Mouse (Mus musculus) gastrocnemius, postnatal 14 days (tissue): ENCODE data around the gene Slco3a1. TPM values are rescaled to one million over a fixed set of nuclear protein-coding genes. Genes with fewer than 3 reads are reported as not detected.
A peak's percentile ranks its signal among the peaks of the same experiment; 100 is the strongest.

Experiments used
- DNase-seq: peaks from one replicate; pipeline ENCODE4 v3.0.0; 2021; ENCODE audit warnings: mixed read lengths
- intact Hi-C: fragments of 180-260 bp; cut with DNase I; formaldehyde crosslinking; loops from one replicate; pipeline ENCODE4 v1.15.1; 2025; ENCODE audit warnings: low total_unique reads
- total RNA-seq, 2 experiments: library from RNA; stranded (reverse); gene quantifications; 2 replicates each; pipeline ENCODE4 v1.2.3; 2021

The Slco3a1 gene
- total RNA-seq, 2 experiments from 2014 or later: 19.7 to 20.8 TPM

DNA sequence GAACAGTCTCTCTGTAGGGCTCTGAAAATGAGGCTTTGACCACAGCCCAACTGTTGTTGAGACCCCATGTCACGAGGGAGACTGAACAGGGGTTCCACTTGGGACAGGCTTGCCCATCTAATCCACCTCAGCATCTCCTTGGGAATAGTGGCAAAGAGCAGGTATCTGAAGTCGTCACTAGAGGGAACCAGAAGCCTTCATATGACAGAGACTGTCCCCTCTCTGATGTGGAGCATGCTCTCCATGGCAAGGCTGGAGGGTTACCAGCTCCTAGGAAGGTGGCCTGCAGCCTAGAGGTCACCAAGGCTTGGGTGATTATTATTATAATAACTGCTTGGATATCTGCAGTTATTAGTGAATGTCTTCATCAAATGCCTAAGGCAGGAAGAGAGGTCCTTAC, 183.4 kb downstream of the Slco3a1 start:
- DNase-seq: peak; percentile 24
- intact Hi-C loops: loop anchor here (5.0 kb wide), 1 partner anchor 181 kb away; the partner anchor contains the start of gene Slco3a1

DNA sequence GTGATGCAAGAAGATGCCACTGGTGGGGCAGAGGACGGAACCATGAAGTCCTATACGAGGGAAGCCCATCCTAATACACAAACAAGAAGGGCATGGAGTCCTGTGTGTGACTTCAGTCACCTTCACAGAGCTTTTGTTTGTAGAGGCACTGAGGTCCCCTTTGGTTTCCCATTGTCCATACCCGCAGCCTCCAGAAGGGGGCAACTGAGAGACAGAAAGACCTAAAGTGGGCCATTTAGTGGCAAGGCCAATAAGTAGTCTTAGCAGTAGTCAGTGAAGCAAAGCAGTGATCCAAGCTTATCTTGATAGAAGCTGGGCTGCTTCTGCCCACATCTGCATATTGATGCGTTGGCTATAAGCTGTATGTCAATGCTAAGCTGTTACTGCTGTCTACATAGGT, 184.9 kb downstream of the Slco3a1 start:
- intact Hi-C loops: loop anchor here (5.0 kb wide), 2 partner anchors 183 to 743 kb away; partner anchors contain the start of gene Slco3a1
- peak; percentile 39 for DNase-seq

DNA sequence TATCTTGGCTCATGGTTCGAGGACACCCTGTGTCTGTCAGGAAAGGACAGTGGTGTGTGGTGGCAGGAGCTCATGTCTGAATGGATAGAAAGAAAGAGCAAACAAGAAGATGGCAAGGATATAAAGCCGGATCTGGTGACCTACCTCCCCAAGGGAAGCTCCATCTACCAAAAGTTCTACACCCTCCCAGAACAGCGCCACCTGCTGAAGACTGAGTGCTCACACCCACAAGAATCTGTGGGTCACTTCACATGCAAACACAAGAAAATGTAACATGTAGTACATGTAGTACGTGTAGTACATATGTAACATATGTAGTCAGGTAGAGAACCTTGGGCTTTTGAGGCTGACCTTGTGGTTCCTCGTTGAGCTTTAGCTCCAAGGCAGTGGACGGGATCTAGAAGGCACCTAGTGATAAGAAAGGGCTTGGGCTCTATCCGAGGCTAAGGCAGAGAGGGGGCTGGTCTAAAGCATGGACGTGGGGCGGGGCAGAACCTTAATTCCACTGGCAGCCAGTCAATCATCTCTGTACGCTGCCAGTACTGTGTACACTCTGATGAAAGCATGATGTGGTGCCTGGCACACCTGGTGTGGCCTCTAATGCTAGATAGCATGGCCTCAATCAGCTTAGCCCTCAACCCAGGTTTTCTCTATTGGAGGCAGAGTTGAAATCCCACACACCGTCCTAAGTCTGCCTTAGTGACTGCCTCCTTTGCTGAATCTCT, 186.2 kb downstream of the Slco3a1 start:
- DNase-seq: no peak
- intact Hi-C loops: loop anchor here (5.0 kb wide), 1 partner anchor 744 kb away; no protein-coding TSS in a partner anchor

DNA sequence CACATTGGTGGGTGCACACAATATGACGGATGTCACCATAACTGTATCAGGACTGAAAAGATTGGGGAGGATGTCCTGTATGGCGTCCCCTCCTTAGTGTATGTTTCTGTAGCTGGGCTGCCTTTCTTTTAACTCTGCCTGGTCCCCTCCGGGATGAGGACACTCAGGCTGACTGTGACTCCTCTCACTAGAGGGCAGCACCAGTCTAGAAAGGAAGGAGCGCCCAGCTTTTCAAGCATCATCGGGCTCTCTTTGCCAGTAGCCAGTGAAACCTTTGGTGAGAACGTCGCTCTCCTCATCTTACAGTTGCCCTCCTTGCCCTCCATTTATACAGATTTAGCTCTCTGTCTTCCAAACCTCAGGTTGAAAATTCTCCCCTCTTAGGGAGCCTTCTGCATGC, 187.2 kb downstream of the Slco3a1 start:
- intact Hi-C loops: loop anchor here (5.0 kb wide), 1 partner anchor 745 kb away; no protein-coding TSS in a partner anchor
- peak; percentile 39 for DNase-seq

DNA sequence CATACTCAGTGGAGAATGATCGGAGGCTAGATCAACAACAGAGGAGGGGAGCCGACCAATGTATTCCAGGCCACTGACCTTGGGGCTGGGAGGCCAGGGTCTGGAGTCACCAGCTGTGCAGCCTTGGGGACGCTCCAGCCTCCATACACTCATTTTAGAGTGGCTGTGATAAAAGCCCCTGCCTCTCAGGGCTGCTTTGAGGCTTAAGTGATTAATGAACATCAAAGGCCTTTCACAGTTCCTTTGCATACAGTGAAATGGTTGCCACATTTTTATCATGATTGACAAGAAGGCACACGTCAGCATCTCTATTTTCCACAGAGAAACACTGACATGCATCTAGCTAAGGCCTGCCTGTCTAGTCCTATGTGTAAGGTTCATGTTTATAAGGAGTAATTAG, 189.0 kb downstream of the Slco3a1 start:
- no peak for DNase-seq

DNA sequence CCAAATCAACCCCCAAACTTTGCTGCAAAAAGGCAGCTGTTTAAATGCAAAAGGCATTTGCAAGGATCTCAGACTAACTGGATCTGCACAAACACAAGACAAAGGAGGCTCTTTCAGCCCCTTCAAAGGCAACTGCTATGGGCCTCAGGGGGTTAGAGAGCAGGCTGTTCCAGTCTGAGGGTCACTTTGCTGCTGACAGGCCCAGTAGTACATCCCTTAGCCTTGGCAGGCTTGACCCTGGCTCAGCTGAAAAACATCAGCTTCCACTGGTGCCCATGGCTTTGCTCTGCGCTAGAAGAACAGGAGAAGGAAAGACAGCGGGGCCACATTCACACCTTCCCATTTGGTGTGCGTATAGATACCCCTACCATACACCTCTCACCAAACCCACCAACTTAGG, 189.6 kb downstream of the Slco3a1 start:
- no peak for DNase-seq
- intact Hi-C loops: loop anchor here (5.0 kb wide), 1 partner anchor 747 kb away; no protein-coding TSS in a partner anchor

More for the DNA sequence above, 189.0 kb downstream of the Slco3a1 start:
- intact Hi-C loops: loop anchor here (5.0 kb wide), 1 partner anchor 747 kb away; no protein-coding TSS in a partner anchor

DNA sequence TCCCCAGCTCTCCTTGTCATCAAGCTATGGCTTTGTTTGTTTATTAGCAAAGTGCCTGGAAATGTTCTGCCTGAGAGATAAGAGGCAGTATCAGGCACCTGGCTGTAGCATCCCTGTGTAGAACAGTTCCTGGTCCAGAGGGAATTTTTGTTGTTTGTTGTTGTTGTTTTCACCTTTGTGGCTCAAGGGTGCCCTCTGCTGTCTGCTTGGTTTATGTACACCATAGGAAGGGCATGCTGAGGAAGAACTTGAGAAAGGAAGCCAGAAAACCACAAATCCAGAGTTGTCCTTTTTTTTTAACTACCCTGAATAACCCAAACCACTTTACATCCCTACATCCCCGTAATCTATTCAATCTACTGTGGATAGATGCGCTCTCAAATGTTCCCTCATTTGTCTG, 191.1 kb downstream of the Slco3a1 start:
- intact Hi-C loops: no loop called here

DNA sequence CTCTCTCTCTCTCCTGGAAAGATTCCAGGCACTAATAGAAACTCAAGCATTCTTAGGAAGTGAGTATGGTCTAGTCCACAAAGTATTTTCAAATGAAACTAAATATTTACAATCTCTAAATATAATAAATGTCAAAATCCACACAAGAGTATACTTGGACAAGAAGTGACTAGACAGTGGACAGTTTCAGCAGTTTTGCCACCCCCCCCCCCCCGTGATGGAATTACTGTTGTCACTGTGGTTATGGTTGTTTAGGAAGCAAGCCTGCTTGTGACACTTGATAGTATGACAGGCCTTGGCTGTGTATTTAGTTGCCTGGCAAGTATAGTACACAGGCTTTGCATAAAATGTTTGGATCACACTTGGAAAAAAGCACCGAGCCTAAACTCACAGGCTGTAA, 192.9 kb downstream of the Slco3a1 start:
- intact Hi-C loops: no loop called here
- DNase-seq: no peak

More for the DNA sequence above, 191.1 kb downstream of the Slco3a1 start:
- DNase-seq: no peak

DNA sequence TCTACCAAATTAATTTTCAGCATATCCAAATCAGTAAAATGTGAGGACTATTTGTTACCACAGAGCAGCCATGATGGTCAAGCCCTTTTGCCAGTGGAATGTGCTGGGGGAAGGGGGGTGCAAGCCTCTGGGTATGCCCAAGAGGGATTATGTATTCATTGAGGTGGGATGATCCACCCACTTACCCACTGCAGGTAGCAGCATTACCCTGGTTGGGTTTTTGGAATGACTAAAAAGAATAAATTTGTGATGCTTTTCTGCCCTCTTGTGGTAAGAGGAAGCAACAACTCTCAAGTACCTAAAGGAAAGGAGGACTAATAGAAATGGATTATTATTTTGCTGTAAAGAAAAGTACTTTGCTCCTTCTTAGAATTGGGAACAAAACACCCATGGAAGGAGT, 197.6 kb downstream of the Slco3a1 start:
- intact Hi-C loops: loop anchor here (10.0 kb wide), 1 partner anchor 542 kb away; no protein-coding TSS in a partner anchor

DNA sequence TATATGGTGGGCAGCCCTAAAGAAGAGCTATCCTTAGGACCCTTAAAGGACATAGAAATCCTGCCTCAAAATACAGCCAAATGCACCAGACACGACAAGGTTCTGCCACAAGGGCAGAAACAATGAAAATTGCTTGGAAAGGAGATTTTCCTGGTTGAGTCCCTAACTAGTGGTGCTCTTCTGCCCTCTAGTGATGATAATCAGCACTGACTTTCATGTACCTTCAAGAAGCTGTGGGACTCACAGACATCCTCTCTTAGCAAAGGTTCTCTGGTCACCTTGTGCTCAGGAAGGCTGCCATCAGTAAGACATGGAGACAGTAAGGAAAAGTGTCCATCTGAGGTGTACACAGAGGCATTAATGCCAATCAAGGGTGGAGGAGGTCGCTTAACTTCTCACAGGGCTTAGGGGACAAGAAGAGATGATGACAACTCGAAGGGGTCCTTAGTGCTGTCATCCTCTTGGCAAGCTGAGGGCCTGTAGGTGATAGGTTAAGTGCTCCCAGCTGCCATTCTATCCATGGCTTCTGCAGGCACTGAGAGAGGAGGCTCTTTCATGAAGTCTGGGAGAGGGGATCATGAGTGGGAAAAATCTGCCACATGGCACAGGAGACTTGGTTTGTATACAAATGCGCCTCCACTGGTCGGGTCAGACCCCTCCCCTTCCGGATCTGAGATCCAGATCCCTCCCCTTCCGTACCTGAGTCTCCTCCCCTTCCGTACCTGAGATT, 199.9 kb downstream of the Slco3a1 start:
- intact Hi-C loops: loop anchor here (5.0 to 10.0 kb wide), 3 partner anchors 327 to 697 kb away; no protein-coding TSS in a partner anchor

More for the DNA sequence above, 197.6 kb downstream of the Slco3a1 start:
- no peak for DNase-seq

DNA sequence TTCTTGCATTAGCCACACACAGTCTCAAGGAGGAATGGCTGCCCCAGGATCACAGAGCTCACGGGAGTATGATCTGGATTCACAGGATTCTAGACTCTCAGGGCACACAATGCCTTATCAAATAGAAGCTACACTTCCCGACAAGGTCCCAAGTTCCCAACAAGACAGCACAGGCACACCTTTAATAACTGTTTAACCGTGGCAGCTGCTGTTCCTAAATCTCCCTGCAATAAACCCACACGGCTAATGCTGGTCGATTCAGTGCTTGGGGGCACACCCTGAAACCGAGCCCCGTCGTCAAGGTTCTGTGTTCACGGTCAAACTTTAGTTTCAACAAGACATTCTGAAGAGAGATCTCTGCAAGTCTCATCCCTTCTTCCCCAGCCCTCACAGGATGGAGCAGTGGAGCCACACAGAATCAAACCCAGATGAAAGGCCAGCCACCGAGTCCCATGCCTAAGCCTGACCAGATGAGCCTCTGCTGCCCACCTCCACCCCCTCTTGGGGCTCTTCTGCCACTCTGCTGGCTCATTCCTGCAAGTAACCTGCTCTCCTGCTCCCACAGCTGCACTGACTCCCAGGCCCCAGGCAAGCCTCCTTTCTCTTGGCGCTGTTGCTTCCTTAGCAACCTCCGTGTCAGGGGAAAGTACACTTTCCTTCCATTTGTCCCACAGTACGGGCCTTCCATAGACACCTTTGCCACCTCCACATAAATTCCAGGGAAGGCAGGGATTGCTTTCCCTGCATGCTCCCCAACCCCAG, 200.7 kb downstream of the Slco3a1 start:
- intact Hi-C loops: loop anchor here (5.0 to 10.0 kb wide), 3 partner anchors 327 to 697 kb away; no protein-coding TSS in a partner anchor
- DNase-seq: no peak

More for the DNA sequence above, 199.9 kb downstream of the Slco3a1 start:
- DNase-seq: no peak

DNA sequence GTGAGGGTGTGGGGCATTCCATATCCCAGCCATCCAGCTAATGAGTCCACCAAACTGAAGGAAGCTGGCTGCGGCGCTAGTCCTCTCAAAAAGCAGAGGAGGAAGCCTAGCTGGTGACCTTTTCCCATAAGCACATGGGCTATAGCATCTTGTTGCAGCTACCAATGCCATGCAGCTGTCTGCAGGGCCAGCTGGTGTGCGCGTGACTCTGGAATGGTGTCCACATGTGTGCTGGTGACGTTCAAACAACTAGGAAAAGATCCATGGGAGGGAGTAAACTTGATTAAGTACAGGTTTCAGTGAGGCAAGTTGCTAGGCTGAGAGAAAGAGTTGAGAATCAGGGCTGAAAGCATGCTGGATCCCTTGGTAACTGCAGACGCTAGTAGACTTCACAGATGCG, 201.3 kb downstream of the Slco3a1 start:
- intact Hi-C loops: loop anchor here (5.0 to 10.0 kb wide), 3 partner anchors 326 to 696 kb away; no protein-coding TSS in a partner anchor
- DNase-seq: no peak

DNA sequence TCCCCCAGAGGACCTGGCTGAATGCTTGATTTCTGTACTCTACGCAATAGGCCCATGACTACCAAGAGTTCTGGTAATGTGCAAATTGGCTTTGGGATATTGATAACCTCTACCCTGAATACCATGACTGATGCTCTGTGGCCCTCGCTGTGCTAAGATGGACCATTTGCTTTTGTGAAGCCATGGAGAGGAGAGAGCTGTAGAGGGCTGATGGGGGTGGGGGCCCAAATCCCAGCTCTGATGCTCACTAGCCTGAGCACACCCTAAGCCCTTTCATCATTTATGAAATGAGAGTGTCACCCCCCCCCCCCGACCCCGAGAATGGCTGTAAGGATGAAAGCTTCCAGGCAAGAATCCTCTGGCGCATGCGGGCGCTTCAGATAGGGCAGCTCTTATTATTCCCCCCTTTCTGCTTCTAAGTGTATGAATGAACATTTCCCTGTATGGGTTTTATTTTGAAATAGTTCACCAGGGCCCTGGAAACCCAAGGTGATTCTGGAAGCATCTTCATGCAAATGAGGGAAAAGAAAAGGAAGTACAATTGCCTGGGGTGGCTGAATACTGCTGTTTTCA, 206.2 kb downstream of the Slco3a1 start:
- no peak for DNase-seq
- intact Hi-C loops: no loop called here

DNA sequence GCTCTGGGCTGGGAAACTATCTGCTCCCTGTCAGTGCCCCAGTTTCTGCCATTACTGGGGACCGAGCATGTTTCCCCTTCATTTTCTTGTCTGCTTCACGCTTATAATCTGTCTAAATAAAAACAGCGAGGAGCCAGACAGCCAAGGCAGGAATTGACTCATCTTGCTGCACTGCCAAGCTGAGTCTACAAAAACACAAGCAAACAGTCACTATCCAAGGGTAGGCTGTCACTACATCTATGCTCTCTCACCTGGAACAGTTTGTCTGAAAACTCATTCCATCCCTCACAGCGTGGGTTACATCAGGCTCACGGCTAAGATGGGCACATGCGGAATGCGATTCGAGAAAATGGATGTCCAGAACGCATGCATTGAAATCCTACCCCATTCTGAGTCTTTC, 207.6 kb downstream of the Slco3a1 start:
- no peak for DNase-seq
- intact Hi-C loops: no loop called here

DNA sequence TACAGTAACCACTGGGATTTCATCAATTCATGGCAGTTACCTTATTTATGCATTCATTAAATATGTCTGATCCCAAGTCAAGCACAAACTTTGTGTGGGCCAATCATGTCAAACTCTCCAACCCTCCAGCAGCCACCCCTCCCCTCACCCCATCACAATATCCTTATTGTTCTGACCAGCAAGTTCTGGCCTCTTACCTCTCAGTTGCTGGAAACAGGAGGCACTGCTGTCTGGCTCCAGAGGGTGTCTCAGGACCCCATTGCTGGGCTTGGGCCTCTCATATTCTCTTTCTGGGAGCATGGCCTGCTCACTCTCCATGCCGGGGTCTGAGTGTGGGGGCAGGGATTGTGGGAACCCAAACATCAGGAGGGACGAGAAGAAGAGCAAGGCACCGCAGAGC, 208.1 kb downstream of the Slco3a1 start:
- intact Hi-C loops: no loop called here
- no peak for DNase-seq

DNA sequence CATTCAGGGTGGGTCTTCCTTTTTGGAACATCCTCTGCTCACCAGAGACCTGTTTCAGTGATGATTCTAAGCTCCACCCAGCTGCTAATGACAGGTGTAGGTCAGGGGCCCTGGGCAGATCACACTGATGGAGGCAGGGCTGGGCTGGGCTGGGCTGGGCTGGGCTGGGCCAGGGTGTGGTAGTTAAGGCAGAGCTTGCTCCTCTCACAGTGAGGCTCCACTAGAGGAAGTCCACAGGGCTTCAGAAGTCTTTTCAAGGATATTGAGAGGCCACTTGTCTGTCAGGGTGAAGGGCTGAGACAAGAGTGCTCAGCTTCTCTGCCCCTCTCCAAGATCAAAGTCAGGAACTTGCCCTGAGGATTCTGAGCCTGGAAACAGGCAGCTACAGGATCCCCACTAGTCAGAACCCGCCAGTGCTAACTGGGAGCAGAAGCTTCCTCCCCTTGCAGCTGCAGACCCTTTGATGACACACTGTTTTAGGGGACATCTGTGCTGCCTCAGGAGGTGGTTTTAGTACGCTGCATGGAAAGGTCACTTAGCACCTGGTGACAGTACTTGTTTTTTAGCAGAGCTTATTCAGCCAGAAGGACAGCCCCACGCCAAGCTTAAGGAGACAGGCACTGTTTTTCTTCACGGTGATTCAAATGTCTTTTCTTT, 213.3 kb downstream of the Slco3a1 start:
- DNase-seq: no peak
- intact Hi-C loops: no loop called here

DNA sequence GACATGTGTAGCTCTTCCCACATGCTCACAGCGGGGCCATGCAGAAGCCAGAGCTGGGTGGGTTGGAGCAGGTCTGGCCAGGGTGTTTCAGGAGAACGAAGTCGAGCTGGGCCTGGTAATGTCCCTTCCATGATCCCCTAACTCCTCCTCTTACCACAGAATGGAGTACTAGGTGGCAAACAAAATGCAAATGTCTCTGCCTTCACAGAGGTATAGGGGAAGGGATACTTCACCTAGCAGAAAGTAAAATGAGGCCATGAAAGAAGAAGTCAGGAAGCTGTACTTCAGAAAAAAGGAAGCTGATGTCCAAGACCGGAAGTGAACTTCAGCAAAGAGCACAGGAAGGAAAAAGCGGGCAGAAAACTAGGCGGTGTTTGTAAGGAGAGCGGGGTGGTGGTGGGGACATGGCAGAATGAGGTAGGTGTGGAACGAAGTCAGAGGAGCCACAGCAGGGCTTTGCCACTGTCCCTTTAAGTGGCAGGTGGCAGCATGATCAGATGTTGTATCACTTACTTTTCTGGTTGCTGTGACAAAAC, 214.1 kb downstream of the Slco3a1 start:
- intact Hi-C loops: no loop called here
- DNase-seq: no peak

DNA sequence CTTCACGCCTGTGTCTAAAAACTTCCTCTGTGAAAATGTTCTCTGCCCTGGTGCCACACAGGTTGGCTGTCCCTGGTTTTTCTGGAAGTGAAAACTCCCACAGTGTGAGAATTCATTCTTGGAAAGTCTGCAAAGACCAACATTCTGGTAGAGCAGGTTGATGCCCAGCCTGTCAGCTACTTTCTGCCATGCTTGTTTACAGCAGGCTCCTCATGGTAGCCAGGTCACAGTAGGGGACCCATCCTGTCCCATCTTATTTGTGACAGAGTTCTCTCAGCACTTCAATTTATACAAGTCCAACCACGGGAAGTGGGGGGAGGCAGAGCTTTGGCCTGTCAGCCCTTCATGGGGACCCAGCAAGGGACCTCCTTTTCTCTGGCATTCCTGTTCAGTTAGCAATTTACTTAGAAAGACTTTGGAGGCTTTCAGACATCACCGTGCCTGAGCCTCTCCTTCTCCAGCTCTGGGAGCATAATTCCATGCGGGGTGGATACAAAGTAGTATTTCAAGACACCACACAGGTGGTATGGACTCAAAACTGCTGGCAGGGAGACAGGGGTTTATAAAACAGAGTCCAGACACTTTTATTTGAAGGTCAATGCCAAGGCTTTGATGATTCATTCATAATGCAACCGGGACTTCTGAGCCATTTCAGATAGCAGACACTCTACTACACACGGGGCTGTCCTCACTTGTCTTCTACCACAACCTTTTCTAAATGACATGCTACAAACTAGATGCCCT, 216.7 kb downstream of the Slco3a1 start:
- DNase-seq: no peak
- intact Hi-C loops: no loop called here
